Mouse (Mus musculus) heart, postnatal 14 days (tissue): ENCODE data around the gene Tmem115. TPM values are rescaled to one million over a fixed set of nuclear protein-coding genes. Genes with fewer than 3 reads are reported as not detected.

Source experiments
- DNase-seq, 2 experiments: peaks; one replicate each; pipeline ENCODE4 v3.0.0; 2021 to 2022
- intact Hi-C: fragments of 180-260 bp; cut with DNase I; formaldehyde crosslinking; loops from one replicate; pipeline ENCODE4 v1.15.1; 2025
- long read RNA-seq, 2 experiments: library from polyadenylated mRNA; stranded (forward); transcript quantifications; one replicate each; pipeline ENCODE4 v2.0.0; 2021
- total RNA-seq, 2 experiments: library from RNA; stranded (reverse); gene quantifications; 2 replicates each; pipeline ENCODE4 v1.2.3; 2021

The Tmem115 gene
- 10 to 100 TPM; 23.1 to 23.7 TPM for total RNA-seq
- long read RNA-seq, experiment 1, transcript Tmem115-201 (2 exons, 2,194 nt): major isoform, 59 of 59 reads
- long read RNA-seq, experiment 1, partial matches to known transcripts: 0 of 59 reads
- long read RNA-seq, experiment 1, other reads (novel, unspliced or antisense): 0 of 59 reads
- long read RNA-seq, experiment 2, transcript Tmem115-201 (2 exons, 2,194 nt): major isoform, 50 of 50 reads
- long read RNA-seq, experiment 2, partial matches to known transcripts: 0 of 50 reads
- long read RNA-seq, experiment 2, other reads (novel, unspliced or antisense): 0 of 50 reads

GRCm38 (mm10) chr9:107533791-107534407, at the start of gene Tmem115:
Gene Tmem115, plus strand, starts transcription at chr9:107533945.
- intact Hi-C loops: no loop called here
- peak; percentile 89 to 92 for DNase-seq

GRCm38 (mm10) chr9:107484302-107484701, 49.4 kb upstream of the Tmem115 start:
- DNase-seq: no peak
- intact Hi-C loops: no loop called here

DNA sequence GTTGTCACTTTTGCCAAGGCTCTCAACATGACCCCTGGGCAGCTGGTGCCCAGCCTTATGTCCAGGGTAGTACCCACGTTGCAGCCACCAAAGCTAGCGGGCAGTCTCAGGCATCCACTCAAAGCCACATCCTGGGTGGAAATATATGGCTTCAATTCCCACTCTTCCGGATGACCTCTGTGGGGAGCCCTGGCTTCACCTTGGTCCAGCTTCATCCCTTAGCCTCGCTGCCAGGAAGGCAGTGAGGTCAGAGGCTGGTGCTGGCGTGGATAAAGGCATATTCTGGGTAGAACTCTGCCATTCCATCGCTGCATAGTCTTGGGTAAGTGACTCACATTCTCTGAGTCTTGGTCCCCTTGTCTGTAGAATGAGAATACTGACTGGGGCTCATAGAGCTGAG, 49.0 kb upstream of the Tmem115 start:
- DNase-seq: no peak
- intact Hi-C loops: no loop called here

GRCm38 (mm10) chr9:107486086-107486485, 47.7 kb upstream of the Tmem115 start:
- no peak for DNase-seq
- intact Hi-C loops: no loop called here

GRCm38 (mm10) chr9:107486507-107487225, 47.1 kb upstream of the Tmem115 start:
- peak; percentile 23 to 59 for DNase-seq
- intact Hi-C loops: no loop called here

DNA sequence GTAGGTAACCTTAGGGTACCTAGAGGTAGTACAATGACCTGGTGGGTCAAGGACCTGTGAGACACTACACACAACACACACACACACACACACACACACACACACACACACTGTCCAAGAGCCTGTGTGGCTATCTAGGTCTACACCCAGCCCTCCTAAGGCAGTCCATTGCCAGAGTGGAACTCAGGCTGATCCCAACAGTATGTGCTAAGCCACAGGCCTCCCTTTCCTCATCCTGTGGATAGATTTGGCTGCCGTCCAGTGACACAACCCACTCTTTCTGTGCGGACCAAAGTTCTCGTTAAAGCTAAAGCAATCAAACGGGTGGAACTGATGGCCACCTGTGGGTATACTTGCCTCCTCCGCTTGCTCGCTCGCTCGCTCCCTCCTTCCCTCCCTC, 43.6 kb upstream of the Tmem115 start:
- intact Hi-C loops: no loop called here
- DNase-seq: no peak

GRCm38 (mm10) chr9:107490625-107491024, 43.1 kb upstream of the Tmem115 start:
- DNase-seq: no peak
- intact Hi-C loops: no loop called here

GRCm38 (mm10) chr9:107493511-107493910, 40.2 kb upstream of the Tmem115 start:
- intact Hi-C loops: no loop called here
- DNase-seq: no peak

GRCm38 (mm10) chr9:107494238-107494637, 39.5 kb upstream of the Tmem115 start:
- intact Hi-C loops: no loop called here
- no peak for DNase-seq

DNA sequence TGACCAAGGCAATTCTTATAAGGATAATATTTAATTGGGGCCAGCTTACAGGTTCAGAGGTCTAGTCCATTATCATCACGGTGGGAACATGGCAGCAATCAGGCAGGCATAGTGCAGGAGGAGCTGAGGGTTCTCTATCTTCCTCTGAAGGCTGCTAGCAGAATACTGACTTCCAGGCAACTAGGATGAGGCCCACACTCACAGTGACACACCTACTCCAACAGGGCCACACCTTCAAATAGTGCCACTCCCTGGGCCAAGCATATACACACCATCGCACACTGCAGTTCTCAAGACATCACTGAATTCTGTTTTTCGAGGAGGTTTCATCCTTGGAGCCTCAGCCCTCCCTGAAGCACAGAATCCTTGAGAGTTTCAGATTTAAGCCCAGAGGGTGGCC, 37.4 kb upstream of the Tmem115 start:
- no peak for DNase-seq
- intact Hi-C loops: no loop called here

GRCm38 (mm10) chr9:107500708-107501286, 32.9 kb upstream of the Tmem115 start:
- intact Hi-C loops: no loop called here
- no peak for DNase-seq

DNA sequence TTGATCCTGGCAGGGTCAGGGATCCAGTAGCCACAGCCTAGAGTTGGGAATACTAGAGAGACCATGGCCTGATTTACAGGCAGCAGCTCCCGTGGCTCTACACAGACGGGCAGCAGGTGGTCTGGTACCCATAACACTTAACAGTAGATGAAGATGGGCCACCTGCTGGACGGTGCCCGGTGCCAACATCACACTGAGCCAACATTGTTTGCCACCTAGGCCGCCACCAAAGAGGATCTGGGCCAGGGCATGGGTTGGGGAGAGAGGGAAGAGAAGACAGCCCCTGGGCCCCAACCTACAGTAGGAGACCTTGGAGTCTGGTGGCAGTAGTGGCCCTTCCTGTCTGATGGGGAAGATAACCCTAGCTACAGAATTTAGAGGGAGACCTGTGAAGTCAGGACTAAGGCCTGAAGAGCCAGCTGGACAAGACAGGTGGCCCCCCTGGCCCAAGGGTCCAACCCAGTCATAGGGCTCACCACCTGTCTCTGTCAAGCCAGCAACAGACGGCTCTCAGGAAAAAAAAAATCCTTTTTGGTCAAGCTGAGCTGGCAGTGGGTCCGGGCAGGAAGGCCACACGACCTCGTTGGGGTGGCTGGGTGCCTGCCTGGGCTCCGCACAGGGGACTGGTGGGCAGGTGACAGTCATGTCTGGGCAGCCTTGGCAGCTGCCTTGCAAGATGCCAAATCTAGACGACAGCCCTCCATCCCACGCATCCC, 31.5 kb upstream of the Tmem115 start:
- no peak for DNase-seq
- intact Hi-C loops: no loop called here

GRCm38 (mm10) chr9:107504662-107505537, 28.8 kb upstream of the Tmem115 start:
- peak in 1 of 2 experiments; percentile 16 for DNase-seq
- intact Hi-C loops: no loop called here

- intact Hi-C loops: no loop called here
- no peak for DNase-seq
Observed at GRCm38 (mm10) chr9:107508266-107508665, 25.5 kb upstream of the Tmem115 start.

GRCm38 (mm10) chr9:107510384-107511100, 23.2 kb upstream of the Tmem115 start:
- no peak for DNase-seq
- intact Hi-C loops: loop anchor here (5.0 kb wide), 1 partner anchor 218 kb away; no protein-coding TSS in a partner anchor

- intact Hi-C loops: loop anchor here (5.0 kb wide), 1 partner anchor 219 kb away; no protein-coding TSS in a partner anchor
- DNase-seq: no peak
Observed at GRCm38 (mm10) chr9:107511436-107511835, 22.3 kb upstream of the Tmem115 start.

- intact Hi-C loops: loop anchor here (5.0 kb wide), 1 partner anchor 220 kb away; no protein-coding TSS in a partner anchor
- no peak for DNase-seq
Observed at GRCm38 (mm10) chr9:107512326-107512725, 21.4 kb upstream of the Tmem115 start.

DNA sequence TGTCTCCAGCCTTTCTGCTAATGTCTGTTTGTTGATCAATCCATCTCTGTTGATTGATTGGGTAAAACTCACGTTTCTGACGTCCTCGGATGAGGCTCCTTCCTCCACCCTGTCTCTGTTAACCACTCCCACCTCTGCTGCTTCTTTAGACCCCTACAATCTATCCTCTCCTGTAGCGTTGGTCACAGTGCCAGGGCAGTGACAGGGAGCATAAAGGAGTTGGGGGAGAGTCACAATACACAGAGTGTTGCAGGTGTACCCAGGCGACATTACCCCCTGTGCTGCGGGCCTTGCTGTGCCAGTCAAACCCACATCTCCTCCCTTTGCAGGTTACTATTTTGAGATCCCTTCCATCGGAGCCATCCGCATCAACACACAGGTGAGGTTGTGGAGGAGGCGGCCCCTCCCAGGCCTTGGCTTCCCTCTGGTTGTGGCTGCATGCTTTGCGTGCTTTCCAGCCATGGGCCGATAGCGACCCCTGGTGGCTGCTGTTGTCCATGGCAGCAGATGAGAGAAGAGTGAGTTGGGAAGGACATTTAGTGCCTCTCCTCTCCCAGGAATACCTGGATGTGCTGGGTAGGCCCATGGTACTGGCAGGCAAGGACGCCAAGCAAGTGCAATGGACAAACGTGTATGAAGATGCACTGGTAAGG, 19.3 kb upstream of the Tmem115 start:
- DNase-seq: peak; percentile 86 to 91
- intact Hi-C loops: loop anchor here (1.0 to 5.0 kb wide), 3 partner anchors 148 to 222 kb away; no protein-coding TSS in a partner anchor
